8 mouse cellular contexts compared by ENCODE assay signal in genomic region chr4:118289266-118289665, GRCm38 (mm10). TPM values are rescaled to one million over a fixed set of nuclear protein-coding genes. Genes with fewer than 3 reads are reported as not detected.
DNase-seq lines count a peak whose midpoint lies in the region; ATAC-seq lines count a peak whose summit lies in the region.

No protein-coding gene starts in this region.

- DNase-seq in heart, postnatal 4 days = peak; percentile 4
- DNase-seq in heart, adult 11 months = no peak
- no peak for DNase-seq in embryonic facial prominence, embryonic 14.5 days (ENCODE audit: low spot score)
- DNase-seq in limb, embryonic 10.5 days (ENCODE audit: low spot score) = no peak
- no peak for DNase-seq in right cerebral cortex, postnatal 10 days (ENCODE audit: low spot score in 2 of 2)
- no peak for DNase-seq in right cerebral cortex, adult 18-20 months

- H3K36me3 ChIP-seq in embryonic facial prominence, embryonic 14.5 days (ENCODE audit: control insufficient read depth, insufficient read depth, low read length) = peaks cover 16% of the 10 kb centered on the region; the same call in 1 of the 2 replicates
- H3K36me3 ChIP-seq in limb, embryonic 10.5 days = peaks cover 48% of the 10 kb centered on the region
- peaks cover 1% of the 10 kb centered on the region; the same call in 1 of the 2 replicates for H3K36me3 ChIP-seq in neural tube, embryonic 15.5 days

- H3K4me1 ChIP-seq in embryonic facial prominence, embryonic 14.5 days (ENCODE audit: control insufficient read depth, insufficient read depth, low read length) = peaks cover 12% of the 10 kb centered on the region; the same call in 1 of the 2 replicates
- peaks cover 40% of the 10 kb centered on the region for H3K4me1 ChIP-seq in limb, embryonic 10.5 days
- peaks cover 51% of the 10 kb centered on the region for H3K4me1 ChIP-seq in neural tube, embryonic 15.5 days

- WGBS in embryonic facial prominence, embryonic 14.5 days = 44% methylated on average over 4 of the region's 5 CpGs
- 61% methylated on average over 5 of the region's 5 CpGs for WGBS in limb, embryonic 10.5 days
- WGBS in neural tube, embryonic 15.5 days = 55% methylated on average over 5 of the region's 5 CpGs

- peak overlapping the region; percentile 94 for H3K27ac ChIP-seq in embryonic facial prominence, embryonic 14.5 days (replicated peaks; ENCODE audit: low read depth, low read length)
- peak overlapping the region; percentile 98 for H3K27ac ChIP-seq in limb, embryonic 10.5 days
- peak overlapping the region; percentile 87 for H3K27ac ChIP-seq in neural tube, embryonic 15.5 days (replicated peaks)

- peak overlapping the region; percentile 95 for H3K9ac ChIP-seq in embryonic facial prominence, embryonic 14.5 days (ENCODE audit: low read depth, low read length)
- peak overlapping the region; percentile 79 for H3K9ac ChIP-seq in neural tube, embryonic 15.5 days (replicated peaks)

- H3K4me2 ChIP-seq in embryonic facial prominence, embryonic 14.5 days (ENCODE audit: low read depth, low read length) = peak overlapping the region; percentile 77
- peak overlapping the region; percentile 89 for H3K4me2 ChIP-seq in neural tube, embryonic 15.5 days

- H3K4me3 ChIP-seq in embryonic facial prominence, embryonic 14.5 days (ENCODE audit: low read depth, low read length) = peak overlapping the region; percentile 83
- peak overlapping the region; percentile 97 for H3K4me3 ChIP-seq in limb, embryonic 10.5 days
- H3K4me3 ChIP-seq in neural tube, embryonic 15.5 days (replicated peaks) = peak overlapping the region; percentile 86

- ATAC-seq in embryonic facial prominence, embryonic 14.5 days (ENCODE audit: low read depth) = peak; percentile 30; the same call in 1 of the 2 replicates
- no peak for ATAC-seq in neural tube, embryonic 15.5 days (ENCODE audit: low FRiP score)
- ATAC-seq in inflammation-experienced regulatory T-cells, adult 6 months = no peak

- no peaks in the 10 kb centered on the region for H3K27me3 ChIP-seq in embryonic facial prominence, embryonic 14.5 days (replicated peaks; ENCODE audit: control insufficient read depth, insufficient read depth, low read length)
- 0 out of 2 replicates have a peak, but pooled peaks cover under 1% of the 10 kb centered on the region for H3K27me3 ChIP-seq in limb, embryonic 10.5 days (ENCODE audit: low read depth, poor library complexity, severe bottlenecking)
- H3K27me3 ChIP-seq in neural tube, embryonic 15.5 days (replicated peaks) = no peaks in the 10 kb centered on the region

- H3K9me3 ChIP-seq in embryonic facial prominence, embryonic 14.5 days (ENCODE audit: control insufficient read depth, low read length) = no peaks in the 10 kb centered on the region
- no peaks in the 10 kb centered on the region for H3K9me3 ChIP-seq in limb, embryonic 10.5 days (replicated peaks)
- H3K9me3 ChIP-seq in neural tube, embryonic 15.5 days (replicated peaks) = no peaks in the 10 kb centered on the region

RNA-seq across cellular contexts. Expression of gene Ptprf, which starts 1.9 kb away (rescaled TPM):
- 10 to 100 TPM; 39.4 to 40.7 TPM for total RNA-seq in heart, postnatal 4 days (2021)
- polyA plus RNA-seq in embryonic facial prominence, embryonic 14.5 days (2014; fragmentation: Nextera tagmentation; extraction: Ambion mirVana) = 59.8 and 66.8 TPM in 2 replicates
- 67.5 and 77.3 TPM in 2 replicates for polyA plus RNA-seq in limb, embryonic 10.5 days (2016; fragmentation: Nextera tagmentation; extraction: Ambion mirVana)
- 62.9 and 68.5 TPM in 2 replicates for polyA plus RNA-seq in neural tube, embryonic 15.5 days (2015; fragmentation: Nextera tagmentation; extraction: Ambion mirVana)
- polyA plus RNA-seq in inflammation-experienced regulatory T-cells, adult 6 months (2017; shearing (Covaris generic)) = under 1 TPM; 0.11 to 0.92 (median 0.56) TPM

Comparison
In these comparisons a context has a peak if more than half of its experiments do, and no peak if none do; other contexts are left out.
1. RNA of gene Ptprf, which starts 1.9 kb away (polyA plus RNA-seq): 67.5 to 77.3 TPM in limb, embryonic 10.5 days, 62.9 to 68.5 TPM in neural tube, embryonic 15.5 days and 59.8 to 66.8 TPM in embryonic facial prominence, embryonic 14.5 days; 0.11 to 0.92 TPM in inflammation-experienced regulatory T-cells, adult 6 months; every median in the first group is over 10 times any median in the second.
2. Peak in every context shown above with its lines, with median percentiles within 50 percentile points of each other: H3K27ac ChIP-seq and H3K4me3 ChIP-seq.